Mouse (Mus musculus): ENCODE data around the gene Tnrc18. TPM values are rescaled to one million over a fixed set of nuclear protein-coding genes. Genes with fewer than 3 reads are reported as not detected.

Gene Tnrc18
- 15.9 and 18.6 TPM in 2 replicates for polyA plus RNA-seq (2015; fragmentation: Nextera tagmentation; extraction: Ambion mirVana)

DNA sequence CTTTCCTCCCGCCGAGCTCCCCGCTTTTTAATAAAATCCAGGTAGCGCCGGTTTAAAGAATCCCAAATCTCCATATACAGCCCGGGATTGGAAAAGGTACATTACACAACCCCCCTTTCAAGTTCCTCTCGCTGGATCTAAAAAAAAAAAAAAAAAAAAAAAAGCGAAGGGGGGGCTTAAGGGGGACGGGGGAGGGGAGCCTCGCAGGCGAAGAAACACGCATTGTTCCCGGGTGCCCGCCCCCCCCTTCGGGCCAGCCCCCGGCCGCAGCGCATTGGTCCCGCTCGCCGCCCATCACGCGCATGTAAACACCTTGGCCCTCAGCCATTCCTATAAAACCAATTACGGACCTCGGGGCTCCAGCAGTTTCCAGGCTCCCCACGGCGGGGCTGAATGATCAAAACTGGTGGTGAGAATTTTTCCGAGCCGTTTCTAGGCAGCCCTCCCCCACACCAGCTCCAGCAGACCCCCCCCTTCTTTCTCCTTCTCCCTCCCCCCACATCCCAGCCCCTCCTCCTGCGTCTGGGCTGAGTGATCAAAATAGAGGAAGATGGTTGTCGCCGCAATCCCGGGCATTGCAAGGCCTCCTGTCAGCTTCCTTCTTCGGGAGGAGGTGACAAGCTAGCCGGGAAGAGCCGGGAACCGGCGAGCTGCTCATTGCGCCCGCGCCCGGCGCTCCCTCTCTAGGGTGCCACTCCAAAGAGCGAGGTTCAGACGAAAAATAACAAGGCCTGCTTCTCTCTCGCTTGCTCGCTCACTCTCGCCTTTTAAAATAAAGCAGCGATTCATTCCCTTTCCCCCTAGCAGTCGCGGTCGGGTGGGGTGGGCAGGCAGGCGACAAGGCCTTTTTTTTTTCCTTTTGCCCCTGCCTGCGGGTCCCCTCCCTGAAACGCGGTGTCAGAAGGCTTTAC lies at the start of gene Tnrc18:
Tnrc18 (minus strand) TSS at position 139 of the 911 bp plus-strand sequence.
- Histone ChIP-seq H3K27ac (replicated peaks) (peak within 1 kb of the TSS; percentile 100), H3K9me3 (no peaks in the 10 kb centered on the region), H3K9ac (peak within 1 kb of the TSS; percentile 100), H3K4me1 (peaks cover 10% of the 10 kb centered on the region), H3K27me3 (replicated peaks) (no peaks in the 10 kb centered on the region), H3K36me3 (no peaks in the 10 kb centered on the region), H3K4me3 (peak within 1 kb of the TSS; percentile 94), H3K4me2 (peak within 1 kb of the TSS; percentile 92)
- ATAC-seq (ENCODE audit: extremely low read depth, insufficient number of reproducible peaks, low FRiP score, low TSS enrichment) = peak; percentile 71
- under 1% methylated on average over 55 of the region's 56 CpGs for WGBS

DNA sequence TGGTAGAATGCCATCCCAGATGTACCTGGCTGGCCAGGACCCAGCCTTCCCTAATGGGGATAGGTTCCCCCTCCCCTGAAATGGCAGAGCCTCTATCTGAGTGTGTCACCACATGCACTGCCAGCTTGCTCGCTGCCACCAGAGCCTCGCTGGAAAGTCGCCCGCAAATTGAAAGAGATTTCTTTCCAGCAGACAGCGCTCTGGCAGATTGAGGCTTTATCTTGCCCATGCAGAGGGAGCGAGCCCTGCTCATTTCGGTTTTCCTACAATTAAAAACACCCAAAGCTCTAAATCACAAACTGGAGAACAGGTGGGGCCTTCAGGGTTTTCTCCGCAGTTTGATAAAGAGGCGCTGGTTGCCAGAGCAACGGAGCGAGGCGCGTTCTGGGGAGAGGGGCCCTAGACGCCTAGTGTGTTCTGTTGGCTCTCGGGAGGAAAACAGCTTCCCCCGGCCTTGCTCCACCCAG lies 40.3 kb upstream of the Tnrc18 start:
- ATAC-seq (ENCODE audit: extremely low read depth, insufficient number of reproducible peaks, low FRiP score, low TSS enrichment) = no peak
- no peak overlapping the region for H3K27ac ChIP-seq (replicated peaks)
- H3K9ac ChIP-seq = 0 out of 2 replicates have a peak overlapping the region, but pooled peaks have one; percentile 25
- no peaks in the 10 kb centered on the region for H3K27me3 ChIP-seq (replicated peaks)
- WGBS = 40% methylated on average over 16 of the region's 16 CpGs
- H3K4me3 ChIP-seq = peak overlapping the region; percentile 15; the same call in 1 of the 2 replicates
- H3K36me3 ChIP-seq = no peaks in the 10 kb centered on the region
- 0 out of 2 replicates have a peak, but pooled peaks cover 9% of the 10 kb centered on the region for H3K9me3 ChIP-seq
- peak overlapping the region; percentile 48 for H3K4me2 ChIP-seq
- H3K4me1 ChIP-seq = peaks cover 17% of the 10 kb centered on the region

DNA sequence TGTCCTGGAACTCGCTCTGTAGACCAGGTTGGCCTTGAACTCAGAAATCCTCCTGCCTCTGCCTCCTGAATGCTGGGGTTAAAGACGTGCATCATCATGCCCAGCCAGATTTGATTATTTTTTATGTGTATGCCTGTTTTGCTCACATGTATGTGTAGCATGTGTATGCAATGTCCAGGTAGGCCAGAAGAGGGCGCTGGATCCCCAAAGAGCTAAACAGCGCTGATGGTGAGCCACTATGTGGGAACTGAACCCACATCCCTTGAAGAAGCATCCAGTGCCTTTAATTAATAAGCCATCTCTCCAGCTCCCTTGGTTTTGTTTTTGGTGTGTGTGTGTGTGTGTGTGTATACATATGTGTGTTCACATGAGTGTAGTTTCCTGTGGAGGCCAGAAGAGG lies 38.9 kb upstream of the Tnrc18 start:
- no peak for ATAC-seq (ENCODE audit: extremely low read depth, insufficient number of reproducible peaks, low FRiP score, low TSS enrichment)
- Histone ChIP-seq H3K36me3 (no peaks in the 10 kb centered on the region), H3K27me3 (replicated peaks) (no peaks in the 10 kb centered on the region), H3K4me2 (no peak overlapping the region), H3K27ac (replicated peaks) (no peak overlapping the region), H3K9me3 (0 out of 2 replicates have a peak, but pooled peaks cover 9% of the 10 kb centered on the region), H3K9ac (no peak overlapping the region), H3K4me3 (no peak overlapping the region), H3K4me1 (0 out of 2 replicates have a peak, but pooled peaks cover 8% of the 10 kb centered on the region)
- 62% methylated on average over 4 of the region's 4 CpGs for WGBS

DNA sequence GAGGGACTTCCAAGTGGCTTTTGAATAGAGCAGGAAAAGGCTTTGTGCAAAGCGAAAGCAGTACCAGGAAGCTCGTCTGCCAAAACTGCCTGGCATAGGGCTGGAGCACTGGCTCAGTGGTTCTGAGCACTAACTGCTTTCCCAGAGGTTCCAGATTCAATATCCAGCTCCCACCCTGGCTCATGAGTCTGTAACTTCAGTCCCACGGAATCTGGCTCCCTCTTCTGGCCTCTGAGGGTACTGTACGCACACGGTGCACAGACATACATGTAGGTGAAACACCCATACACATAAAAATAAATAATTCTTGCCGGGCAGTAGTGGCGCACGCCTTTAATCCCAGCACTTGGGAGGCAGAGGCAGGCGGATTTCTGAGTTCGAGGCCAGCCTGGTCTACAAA lies 37.4 kb upstream of the Tnrc18 start:
- Histone ChIP-seq H3K9me3 (0 out of 2 replicates have a peak, but pooled peaks cover 9% of the 10 kb centered on the region), H3K9ac (no peak overlapping the region), H3K4me1 (0 out of 2 replicates have a peak, but pooled peaks cover 8% of the 10 kb centered on the region), H3K27ac (replicated peaks) (no peak overlapping the region), H3K4me2 (no peak overlapping the region), H3K27me3 (replicated peaks) (no peaks in the 10 kb centered on the region), H3K4me3 (no peak overlapping the region), H3K36me3 (no peaks in the 10 kb centered on the region)
- 68% methylated on average over 10 of the region's 10 CpGs for WGBS
- ATAC-seq (ENCODE audit: extremely low read depth, insufficient number of reproducible peaks, low FRiP score, low TSS enrichment) = no peak

DNA sequence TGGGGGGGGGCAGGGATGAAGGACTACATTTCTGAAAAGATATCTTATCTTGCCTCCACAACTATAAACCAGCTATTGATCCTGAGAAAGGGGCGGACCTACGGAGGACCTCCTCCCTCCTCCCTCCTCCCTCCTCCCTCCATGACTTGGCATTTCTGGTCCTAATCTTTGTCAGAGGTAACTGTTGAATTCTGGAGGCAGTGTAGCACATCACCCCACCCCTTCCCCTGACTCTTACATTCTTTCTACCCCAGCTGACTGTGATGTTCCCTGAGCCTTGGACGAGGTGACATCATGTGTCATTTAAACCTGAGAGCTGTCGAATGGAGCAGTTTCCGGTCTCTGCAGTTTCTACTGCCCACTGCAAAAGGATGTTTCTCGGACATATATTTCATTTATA lies 36.1 kb upstream of the Tnrc18 start:
- Histone ChIP-seq H3K27ac (replicated peaks) (no peak overlapping the region), H3K4me2 (no peak overlapping the region), H3K9me3 (0 out of 2 replicates have a peak, but pooled peaks cover 9% of the 10 kb centered on the region), H3K27me3 (replicated peaks) (no peaks in the 10 kb centered on the region), H3K4me1 (0 out of 2 replicates have a peak, but pooled peaks cover 8% of the 10 kb centered on the region), H3K9ac (no peak overlapping the region), H3K36me3 (no peaks in the 10 kb centered on the region), H3K4me3 (no peak overlapping the region)
- WGBS = 55% methylated on average over 6 of the region's 6 CpGs
- no peak for ATAC-seq (ENCODE audit: extremely low read depth, insufficient number of reproducible peaks, low FRiP score, low TSS enrichment)

DNA sequence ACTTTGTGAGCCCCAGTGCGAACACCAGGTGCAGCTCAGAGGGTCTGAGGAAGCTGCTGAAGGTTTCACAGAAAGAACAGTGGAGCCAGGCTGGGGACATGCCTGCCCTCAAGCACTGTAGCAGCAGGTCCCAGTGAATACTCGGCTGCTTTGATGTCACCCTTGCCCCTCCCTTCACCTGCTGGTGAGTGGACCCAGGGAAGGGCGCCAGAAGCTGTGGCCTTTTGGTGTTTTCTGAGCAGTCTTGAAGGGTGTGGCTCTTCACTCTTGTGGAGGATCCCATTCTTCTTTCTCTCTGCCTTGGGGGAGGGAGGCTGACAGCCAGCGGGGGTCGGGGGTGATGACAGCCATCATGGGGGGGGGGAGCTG lies 34.2 kb upstream of the Tnrc18 start:
- Histone ChIP-seq H3K36me3 (no peaks in the 10 kb centered on the region), H3K27me3 (replicated peaks) (no peaks in the 10 kb centered on the region), H3K4me2 (no peak overlapping the region), H3K27ac (replicated peaks) (no peak overlapping the region), H3K9ac (no peak overlapping the region), H3K4me3 (no peak overlapping the region), H3K4me1 (0 out of 2 replicates have a peak, but pooled peaks cover 3% of the 10 kb centered on the region), H3K9me3 (0 out of 2 replicates have a peak, but pooled peaks cover 9% of the 10 kb centered on the region)
- WGBS = 53% methylated on average over 5 of the region's 5 CpGs
- no peak for ATAC-seq (ENCODE audit: extremely low read depth, insufficient number of reproducible peaks, low FRiP score, low TSS enrichment)

DNA sequence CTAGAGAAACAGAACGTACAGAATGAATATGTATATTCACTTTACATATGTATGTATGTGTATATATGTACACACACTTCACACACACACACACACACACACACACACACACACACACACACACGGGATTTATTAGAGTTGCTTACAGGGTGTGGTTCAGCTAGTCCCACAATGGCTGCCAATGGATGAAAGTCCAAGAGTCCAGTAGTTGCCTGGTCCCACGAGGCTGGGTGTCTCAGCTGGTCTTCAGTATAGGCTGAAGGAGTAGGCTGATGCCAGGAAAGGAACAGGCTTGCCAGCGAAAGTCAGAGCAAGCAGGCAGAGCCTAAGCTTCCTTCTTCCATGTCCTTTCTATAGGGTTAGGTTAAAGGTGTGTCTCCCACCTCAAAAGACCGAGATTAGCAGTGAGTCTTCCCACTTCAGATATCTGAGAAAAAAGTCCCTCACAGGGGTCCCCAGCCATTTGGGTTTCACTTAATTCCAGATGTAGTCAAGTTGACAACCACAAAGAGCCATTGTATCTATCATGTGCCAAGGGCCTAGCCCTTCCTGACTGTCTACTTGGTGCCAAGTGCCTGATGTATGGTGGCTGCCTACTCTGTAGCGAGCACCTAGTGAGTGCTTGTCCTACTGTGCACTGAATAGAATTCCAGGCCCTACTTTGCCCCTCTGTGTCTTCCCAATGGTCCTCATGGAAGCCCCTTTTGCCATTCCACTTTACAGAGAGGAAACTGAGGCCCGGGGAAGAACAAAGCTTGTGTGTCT lies 33.6 kb upstream of the Tnrc18 start:
- Histone ChIP-seq H3K9ac (no peak overlapping the region), H3K27me3 (replicated peaks) (no peaks in the 10 kb centered on the region), H3K4me3 (no peak overlapping the region), H3K27ac (replicated peaks) (no peak overlapping the region), H3K4me2 (no peak overlapping the region), H3K36me3 (no peaks in the 10 kb centered on the region), H3K9me3 (0 out of 2 replicates have a peak, but pooled peaks cover 4% of the 10 kb centered on the region), H3K4me1 (0 out of 2 replicates have a peak, but pooled peaks cover 3% of the 10 kb centered on the region)
- 79% methylated on average over 7 of the region's 7 CpGs for WGBS
- no peak for ATAC-seq (ENCODE audit: extremely low read depth, insufficient number of reproducible peaks, low FRiP score, low TSS enrichment)

DNA sequence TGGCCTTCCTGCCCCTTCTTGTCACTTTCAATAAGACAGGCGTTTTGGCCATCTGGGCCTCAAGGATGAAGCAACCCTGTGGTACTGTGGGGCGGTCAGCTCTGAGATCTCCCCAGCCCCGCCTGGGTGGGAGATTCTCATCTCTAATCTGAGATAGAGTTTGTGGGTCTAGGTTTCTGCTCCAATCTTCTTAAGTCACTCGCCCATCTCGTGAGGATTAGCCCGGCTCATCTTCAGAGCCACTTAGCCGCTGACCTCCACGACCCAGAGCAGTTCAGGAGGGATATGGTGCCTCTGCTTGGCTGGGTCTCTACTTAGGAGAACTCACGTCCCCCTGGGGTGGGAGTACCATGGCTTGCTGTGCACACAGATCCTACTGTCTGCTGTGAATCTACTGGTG lies 33.0 kb upstream of the Tnrc18 start:
- ATAC-seq (ENCODE audit: extremely low read depth, insufficient number of reproducible peaks, low FRiP score, low TSS enrichment) = no peak
- 0 out of 2 replicates have a peak, but pooled peaks cover 3% of the 10 kb centered on the region for H3K9me3 ChIP-seq
- WGBS = 63% methylated on average over 9 of the region's 9 CpGs

DNA sequence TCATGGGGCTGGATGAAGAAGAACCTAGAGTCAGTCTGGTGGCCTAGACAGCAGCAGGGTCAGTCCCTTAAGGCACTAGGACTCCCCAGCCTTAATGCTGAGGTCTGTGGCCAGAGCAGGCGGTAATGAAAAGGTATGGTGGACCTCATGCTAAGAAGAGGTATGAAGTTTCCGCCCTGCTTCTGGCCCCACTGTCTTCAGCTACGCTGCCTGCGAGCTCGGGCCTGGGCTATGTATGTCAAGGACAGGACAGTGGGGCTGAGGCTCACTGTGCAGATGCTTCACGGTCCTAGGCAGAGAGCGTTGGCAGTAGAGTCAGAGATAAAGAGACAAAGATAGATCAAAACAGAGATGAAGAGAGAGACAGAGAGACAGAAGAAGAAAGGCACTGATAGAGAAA lies 31.4 kb upstream of the Tnrc18 start:
- Histone ChIP-seq H3K4me3 (no peak overlapping the region), H3K4me1 (0 out of 2 replicates have a peak, but pooled peaks cover 3% of the 10 kb centered on the region), H3K36me3 (no peaks in the 10 kb centered on the region), H3K4me2 (no peak overlapping the region), H3K27ac (replicated peaks) (no peak overlapping the region), H3K9me3 (no peaks in the 10 kb centered on the region), H3K9ac (no peak overlapping the region), H3K27me3 (replicated peaks) (no peaks in the 10 kb centered on the region)
- no peak for ATAC-seq (ENCODE audit: extremely low read depth, insufficient number of reproducible peaks, low FRiP score, low TSS enrichment)
- WGBS = 77% methylated on average over 7 of the region's 7 CpGs

More for the DNA sequence above, 33.0 kb upstream of the Tnrc18 start:
- Histone ChIP-seq H3K4me2 (no peak overlapping the region), H3K4me1 (0 out of 2 replicates have a peak, but pooled peaks cover 3% of the 10 kb centered on the region), H3K9ac (no peak overlapping the region), H3K4me3 (no peak overlapping the region), H3K36me3 (no peaks in the 10 kb centered on the region), H3K27me3 (replicated peaks) (no peaks in the 10 kb centered on the region), H3K27ac (replicated peaks) (no peak overlapping the region)

DNA sequence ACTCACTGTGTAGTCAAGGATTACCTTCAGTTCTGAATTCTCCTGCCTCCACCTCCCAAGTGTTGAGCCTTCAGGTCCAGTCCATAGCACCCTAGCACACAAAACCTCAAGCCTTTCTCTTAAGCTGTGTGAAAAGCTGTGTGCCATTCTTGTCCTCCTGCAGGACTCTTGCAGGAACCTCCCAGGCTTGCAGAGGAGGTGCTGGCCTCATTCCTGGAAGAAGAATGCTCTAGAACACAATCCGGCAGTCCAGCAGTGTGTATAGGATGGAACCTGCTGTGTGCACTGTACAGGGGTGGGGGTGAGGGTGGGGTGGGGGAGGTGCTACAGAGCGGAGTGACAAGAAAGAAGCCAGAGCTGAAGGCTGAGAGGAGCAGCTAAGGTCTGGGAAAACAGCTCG lies 30.7 kb upstream of the Tnrc18 start:
- Histone ChIP-seq H3K27me3 (replicated peaks) (no peaks in the 10 kb centered on the region), H3K4me2 (no peak overlapping the region), H3K4me3 (no peak overlapping the region), H3K36me3 (no peaks in the 10 kb centered on the region), H3K4me1 (0 out of 2 replicates have a peak, but pooled peaks cover 3% of the 10 kb centered on the region), H3K27ac (replicated peaks) (no peak overlapping the region), H3K9me3 (no peaks in the 10 kb centered on the region), H3K9ac (0 out of 2 replicates have a peak overlapping the region, but pooled peaks have one; percentile 28)
- 36% methylated on average over 3 of the region's 3 CpGs for WGBS
- ATAC-seq (ENCODE audit: extremely low read depth, insufficient number of reproducible peaks, low FRiP score, low TSS enrichment) = no peak

DNA sequence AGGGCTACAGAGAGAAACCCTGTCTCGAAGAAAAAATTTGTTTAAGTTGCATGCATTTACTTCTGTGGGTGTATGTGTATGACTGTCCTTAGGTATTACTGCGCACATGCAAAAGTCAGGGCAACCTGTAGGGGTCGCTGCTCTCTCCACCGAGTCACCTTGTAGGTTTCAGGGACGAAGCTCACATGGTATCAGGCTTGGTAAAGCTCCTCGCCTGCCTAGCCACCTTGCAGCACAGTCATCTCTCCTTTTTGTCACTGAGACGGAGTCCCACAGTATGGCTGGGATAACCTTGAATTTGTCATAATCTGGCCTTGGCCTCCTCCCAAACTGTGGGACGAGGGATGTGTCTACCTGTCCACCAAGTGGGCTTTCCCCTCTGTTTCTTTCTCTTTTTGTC lies 27.0 kb upstream of the Tnrc18 start:
- Histone ChIP-seq H3K9me3 (no peaks in the 10 kb centered on the region), H3K4me2 (no peak overlapping the region), H3K27me3 (replicated peaks) (no peaks in the 10 kb centered on the region), H3K4me1 (peaks cover 15% of the 10 kb centered on the region), H3K9ac (no peak overlapping the region), H3K27ac (replicated peaks) (no peak overlapping the region), H3K4me3 (no peak overlapping the region), H3K36me3 (no peaks in the 10 kb centered on the region)
- WGBS = 52% methylated on average over 8 of the region's 8 CpGs
- no peak for ATAC-seq (ENCODE audit: extremely low read depth, insufficient number of reproducible peaks, low FRiP score, low TSS enrichment)
